Mouse (Mus musculus) left cerebral cortex, postnatal 36 days (tissue): ENCODE data around the gene Tll1. TPM values are rescaled to one million over a fixed set of nuclear protein-coding genes. Genes with fewer than 3 reads are reported as not detected.

ENCODE experiments used
- DNase-seq, 2 experiments: peaks; one replicate each; pipeline ENCODE4 v3.0.0; 2021 to 2022; ENCODE audit warnings: low spot score in 2 of 2, mixed read lengths in 1 of 2
- intact Hi-C: fragments of 180-260 bp; cut with DNase I; formaldehyde crosslinking; loops from one replicate; pipeline ENCODE4 v1.15.1; 2025
- total RNA-seq, 2 experiments: library from RNA; stranded (reverse); gene quantifications; 2 replicates each; pipeline ENCODE4 v1.2.3; 2021

The Tll1 gene
- total RNA-seq, result 1 to 10 TPM; 2.1 to 3.4 TPM

DNA sequence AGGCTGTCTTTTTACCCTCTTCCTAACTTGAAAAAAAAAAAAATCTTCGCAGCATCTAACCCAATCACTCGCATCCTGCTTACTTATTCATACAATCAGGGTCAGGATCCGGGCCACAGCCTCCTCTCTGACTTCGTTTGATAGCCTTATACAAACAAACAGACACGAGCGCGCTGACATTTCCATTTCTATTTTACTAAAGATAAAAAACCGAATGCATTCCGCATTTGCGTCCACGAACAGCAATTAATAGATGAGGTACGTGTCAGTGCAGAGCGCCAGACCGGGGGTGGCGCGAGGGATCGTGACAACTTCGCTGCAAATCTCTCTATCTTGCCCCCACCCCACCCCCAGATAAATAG lies at the start of gene Tll1:
TSS of gene Tll1 (minus strand) at position 248 of the 362 bp plus-strand sequence.
- intact Hi-C loops, result loop anchor here (10.0 kb wide), 2 partner anchors 181 to 339 kb away; no protein-coding TSS in a partner anchor
- peak; percentile 7 to 13 for DNase-seq

GRCm38 (mm10) chr8:64238645-64239044 lies 32.6 kb upstream of the Tll1 start:
- DNase-seq, result no peak
- intact Hi-C loops, result no loop called here

- DNase-seq, result no peak
- intact Hi-C loops, result no loop called here
Observed at GRCm38 (mm10) chr8:64221600-64221999, 15.5 kb upstream of the Tll1 start.

DNA sequence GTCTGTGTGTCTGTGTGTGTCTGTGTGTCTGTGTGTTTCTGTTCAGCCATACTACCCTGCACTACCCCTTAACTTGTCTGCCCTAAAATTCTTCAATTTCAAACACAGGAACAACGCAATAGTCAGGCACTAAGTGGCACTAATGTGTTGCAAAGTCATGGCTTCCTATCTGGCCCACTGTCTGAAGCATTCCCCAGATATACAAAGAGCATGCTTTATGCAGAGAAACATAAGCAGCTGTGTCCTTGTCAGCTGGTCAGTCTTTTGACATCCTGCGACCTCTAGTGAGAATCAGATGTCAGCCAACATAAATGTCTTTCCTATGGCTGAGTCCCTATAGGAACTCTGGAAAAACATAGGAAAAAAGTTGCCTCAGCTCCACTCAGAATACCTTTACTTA lies 11.6 kb upstream of the Tll1 start:
- no peak for DNase-seq
- intact Hi-C loops, result no loop called here

GRCm38 (mm10) chr8:64216252-64216651 lies 10.2 kb upstream of the Tll1 start:
- DNase-seq, result no peak
- intact Hi-C loops, result no loop called here

DNA sequence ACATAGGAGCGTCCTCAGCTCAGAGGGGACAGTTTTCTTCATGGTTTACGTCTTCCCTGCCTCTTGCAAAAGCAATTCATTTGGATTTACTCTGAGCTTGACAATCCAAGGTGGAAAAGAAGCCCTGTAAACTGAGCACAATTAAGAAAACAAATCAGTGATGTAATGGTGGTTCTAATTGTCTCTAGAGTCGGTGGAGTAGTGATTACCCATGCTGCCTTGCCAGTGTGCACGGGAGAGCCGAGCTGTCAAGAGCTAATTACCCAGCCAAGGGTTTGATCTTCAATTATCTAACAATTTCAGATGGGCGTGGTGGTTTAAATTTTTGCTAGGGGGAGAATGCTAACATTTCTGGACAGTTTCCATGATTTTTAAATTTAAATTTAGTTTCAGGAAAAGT lies 9.3 kb upstream of the Tll1 start:
- DNase-seq, result no peak
- intact Hi-C loops, result no loop called here

GRCm38 (mm10) chr8:64214906-64215305 lies 8.8 kb upstream of the Tll1 start:
- intact Hi-C loops, result no loop called here
- no peak for DNase-seq

DNA sequence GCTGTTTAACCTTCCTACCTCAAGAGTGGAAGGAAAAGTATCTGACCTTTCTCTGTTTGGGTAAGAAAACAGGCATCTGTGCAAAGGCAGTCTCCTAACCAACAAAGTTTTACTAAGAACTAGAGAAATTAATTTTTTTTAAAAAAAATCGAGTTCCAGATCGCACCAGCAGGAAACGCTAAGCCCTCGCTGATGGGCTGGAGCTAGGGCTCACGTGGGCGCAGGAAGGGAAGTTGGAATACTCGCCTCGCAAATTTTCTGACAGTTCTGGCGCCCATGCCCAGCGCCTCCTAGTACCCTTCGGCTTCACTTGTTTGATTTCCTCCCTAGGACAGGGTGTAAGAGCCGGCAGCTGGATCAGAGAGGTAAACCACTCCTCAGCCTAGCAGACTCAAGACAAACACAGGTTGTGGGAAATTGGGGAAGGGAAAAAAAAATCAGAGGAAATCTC lies 365 bp upstream of the Tll1 start:
- intact Hi-C loops, result loop anchor here (10.0 kb wide), 2 partner anchors 182 to 338 kb away; no protein-coding TSS in a partner anchor
- peak; percentile 17 to 36 for DNase-seq

DNA sequence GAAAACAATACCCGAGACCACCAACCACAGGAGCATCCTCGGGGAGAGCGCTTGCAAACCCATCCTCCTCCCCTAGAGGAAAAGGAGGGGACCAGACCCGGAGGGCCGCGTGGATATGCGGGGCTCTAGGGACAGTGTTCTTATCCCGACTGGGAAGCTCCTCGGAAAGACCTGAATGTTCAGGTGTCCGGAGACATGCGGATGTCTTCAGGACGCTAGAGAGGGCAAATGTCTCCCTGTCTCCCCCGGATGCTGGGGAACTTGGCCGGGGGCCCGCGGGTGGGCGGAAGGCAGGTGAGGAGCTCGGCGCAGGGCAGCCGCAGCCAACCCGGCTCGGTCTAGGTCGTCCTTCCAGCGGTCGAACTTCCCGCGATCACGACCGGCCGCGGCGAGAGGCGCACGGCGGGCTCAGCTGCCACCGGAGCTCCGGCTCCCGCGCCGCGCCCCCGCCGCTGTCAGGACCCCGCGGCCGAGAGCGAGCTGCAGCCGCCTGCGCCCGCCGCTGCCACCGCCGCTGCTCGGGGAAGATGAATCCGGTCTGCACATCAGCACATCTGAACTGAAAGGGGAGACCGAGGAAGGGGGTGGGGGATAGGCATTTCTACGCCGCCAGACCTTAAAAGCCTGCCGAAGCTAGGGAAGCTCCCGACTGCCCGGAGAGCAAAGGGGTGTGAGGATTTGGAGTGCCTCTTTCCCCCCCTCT lies 599 bp downstream of the Tll1 start:
- intact Hi-C loops, result loop anchor here (2.0 to 10.0 kb wide), 3 partner anchors 69 to 339 kb away; no protein-coding TSS in a partner anchor
- peak; percentile 27 to 40 for DNase-seq

DNA sequence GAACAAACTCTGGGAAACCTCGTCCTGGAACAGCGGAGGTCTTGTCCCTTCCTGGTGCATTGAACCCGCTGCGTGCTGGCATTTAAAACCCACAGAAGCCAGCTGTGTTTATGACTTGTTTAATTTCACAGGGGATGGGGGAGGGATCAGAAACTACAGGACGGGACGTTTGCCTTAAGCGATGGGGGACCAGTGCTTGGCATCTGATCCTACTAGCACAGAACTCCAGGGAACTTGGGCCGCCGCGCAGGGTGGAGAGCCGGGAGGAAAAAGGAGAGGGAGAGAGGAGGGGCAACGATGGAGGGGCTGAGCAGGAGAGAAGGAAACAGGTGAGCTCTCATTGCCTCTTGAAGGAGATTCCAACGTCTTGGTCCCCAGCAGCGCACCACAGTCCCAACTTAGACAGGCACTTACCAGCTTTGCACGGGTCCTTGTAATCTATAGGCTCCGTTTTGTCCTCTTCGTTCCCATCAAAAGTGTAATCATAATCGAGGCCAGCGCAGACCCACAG lies 1.2 kb downstream of the Tll1 start:
- intact Hi-C loops, result loop anchor here (2.0 to 10.0 kb wide), 3 partner anchors 68 to 340 kb away; no protein-coding TSS in a partner anchor
- peak; percentile 3 to 11 for DNase-seq

DNA sequence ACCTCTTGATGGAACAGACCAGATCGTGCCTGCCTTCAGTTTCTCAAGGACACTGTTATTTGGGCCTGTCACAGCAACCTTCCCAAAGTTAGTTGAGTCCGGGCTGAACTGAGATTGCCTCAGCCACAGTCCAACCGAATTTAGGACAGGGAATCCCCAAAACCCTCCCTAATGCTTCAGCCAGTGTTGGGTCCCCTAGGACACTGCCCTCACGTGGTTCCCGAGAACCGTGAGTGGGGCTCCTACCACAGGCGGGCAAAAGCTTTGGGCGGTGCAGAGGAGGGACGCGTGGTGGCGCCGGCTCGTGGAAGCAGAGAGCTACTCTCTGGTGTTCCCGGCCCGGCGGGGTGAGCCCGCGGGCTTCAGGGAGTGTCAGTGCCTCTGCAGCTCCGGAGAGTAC lies 1.9 kb downstream of the Tll1 start:
- DNase-seq, result peak; percentile 31 to 34
- intact Hi-C loops, result loop anchor here (2.0 to 10.0 kb wide), 3 partner anchors 67 to 341 kb away; no protein-coding TSS in a partner anchor

GRCm38 (mm10) chr8:64198326-64198725 lies 7.7 kb downstream of the Tll1 start:
- intact Hi-C loops, result no loop called here
- DNase-seq, result no peak

GRCm38 (mm10) chr8:64193421-64193820 lies 12.7 kb downstream of the Tll1 start:
- no peak for DNase-seq
- intact Hi-C loops, result no loop called here

DNA sequence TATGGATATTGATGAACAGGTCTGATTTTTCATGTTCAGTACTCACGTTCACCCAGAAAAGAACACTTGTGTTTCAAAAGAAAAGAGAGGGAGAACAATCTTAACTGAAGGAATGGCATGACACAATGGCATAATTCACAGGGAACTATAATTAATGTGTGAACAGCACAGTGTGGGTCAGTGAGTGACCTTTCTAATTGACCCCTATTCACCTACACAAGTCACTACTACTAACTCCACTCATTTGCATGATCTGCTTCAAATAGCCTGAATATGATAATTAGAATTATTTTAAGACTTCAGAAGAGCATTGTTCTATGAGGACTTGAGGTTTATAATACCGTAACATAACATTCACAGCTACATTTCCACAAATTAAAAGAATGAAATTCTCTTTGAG lies 18.2 kb downstream of the Tll1 start:
- intact Hi-C loops, result no loop called here
- DNase-seq, result no peak

GRCm38 (mm10) chr8:64176931-64177330 lies 29.1 kb downstream of the Tll1 start:
- intact Hi-C loops, result no loop called here

GRCm38 (mm10) chr8:64174916-64175315 lies 31.2 kb downstream of the Tll1 start:
- no peak for DNase-seq
- intact Hi-C loops, result no loop called here

More at GRCm38 (mm10) chr8:64176931-64177330, 29.1 kb downstream of the Tll1 start:
- no peak for DNase-seq

DNA sequence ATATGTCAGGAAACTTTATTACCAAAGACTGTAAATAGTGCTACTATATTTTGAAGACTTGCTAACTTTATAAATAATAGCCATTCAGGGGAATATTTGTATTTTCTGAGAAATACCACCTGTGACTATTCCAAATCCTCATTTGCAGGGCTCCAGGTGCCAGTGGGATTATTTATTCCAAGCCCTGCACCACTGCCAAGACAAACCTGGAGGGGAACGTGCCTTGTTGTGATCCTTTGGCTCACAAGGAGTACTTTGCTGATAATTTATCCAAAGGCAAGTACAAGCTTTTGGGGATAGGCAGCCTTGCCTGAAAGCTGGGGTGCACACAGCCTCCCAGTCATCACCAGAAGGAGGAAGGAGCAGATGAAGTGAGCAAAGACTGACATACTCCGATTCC lies 32.3 kb downstream of the Tll1 start:
- no peak for DNase-seq
- intact Hi-C loops, result no loop called here

DNA sequence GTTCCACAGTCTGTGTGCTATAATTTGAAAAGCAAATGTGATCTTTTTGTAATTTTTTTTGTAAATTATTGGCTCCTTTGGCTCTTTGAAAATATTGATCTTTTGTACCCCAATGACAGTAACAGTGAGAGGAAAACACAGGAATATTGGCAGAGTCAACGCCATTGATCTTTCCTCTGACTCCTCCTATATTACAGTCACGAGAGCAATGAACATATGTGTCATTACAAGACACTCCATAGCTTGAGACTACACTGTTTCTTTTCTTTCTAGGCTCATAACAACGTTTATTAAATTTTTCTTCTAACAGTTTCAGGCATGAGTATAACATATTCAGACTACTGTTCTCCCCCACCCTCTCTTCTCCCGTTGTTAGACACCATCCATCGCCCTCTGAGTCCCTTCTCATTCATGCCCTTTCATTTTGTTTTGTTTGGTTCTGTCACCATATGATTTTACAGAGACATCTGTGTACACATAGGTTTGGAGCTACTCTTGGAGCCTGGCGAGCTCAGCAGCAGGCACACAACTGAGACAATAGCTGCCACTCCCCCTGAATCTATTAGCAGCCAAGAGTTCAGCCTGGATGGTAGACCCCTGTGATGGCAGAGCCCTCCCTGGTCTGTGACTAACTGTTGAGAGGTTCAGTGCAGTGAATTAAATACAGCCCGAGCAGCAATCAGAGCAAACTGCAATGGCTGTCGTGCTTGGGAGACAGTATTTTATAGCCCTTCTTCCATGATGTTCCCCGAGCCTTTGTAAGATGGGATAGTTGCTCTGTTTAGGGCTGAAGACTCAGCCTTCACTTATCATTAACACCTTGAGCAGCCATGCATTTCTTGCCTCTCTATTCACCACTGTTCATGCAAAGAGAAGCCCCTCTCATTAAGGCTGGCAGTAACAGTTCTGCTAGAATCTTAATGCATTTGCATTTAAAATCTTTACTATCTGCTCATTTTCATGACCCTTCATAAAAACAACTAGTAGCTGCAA lies 52.9 kb downstream of the Tll1 start:
- intact Hi-C loops, result no loop called here
- DNase-seq, result no peak

DNA sequence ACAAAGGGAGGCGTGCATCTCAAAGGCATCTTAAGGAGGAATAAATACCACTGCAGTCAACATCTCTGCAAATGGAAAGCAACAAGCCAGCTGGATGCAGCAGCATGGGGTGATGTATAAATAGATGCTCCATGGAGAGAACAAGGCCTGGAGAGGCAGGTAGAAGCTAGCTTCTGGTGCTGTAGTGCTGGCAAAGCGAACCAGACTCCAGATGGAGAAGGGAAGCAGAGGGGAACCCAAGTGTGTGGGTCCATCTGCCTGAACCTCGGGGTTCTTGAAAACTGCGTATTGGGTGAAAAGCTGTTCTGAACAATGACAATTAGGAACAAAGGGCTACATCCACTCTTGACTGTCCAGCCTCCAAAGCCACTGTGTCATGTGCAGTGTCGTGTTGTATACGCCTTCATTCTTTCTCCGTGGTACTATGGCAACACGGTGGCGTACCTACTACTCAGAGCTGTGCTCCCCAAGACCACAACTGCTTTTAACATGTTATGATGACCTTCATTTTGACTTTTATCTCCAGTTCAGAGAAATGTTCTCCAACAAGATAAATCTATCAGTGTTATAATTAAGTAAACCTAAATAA lies 53.8 kb downstream of the Tll1 start:
- intact Hi-C loops, result no loop called here
- DNase-seq, result peak; percentile 10 to 19

DNA sequence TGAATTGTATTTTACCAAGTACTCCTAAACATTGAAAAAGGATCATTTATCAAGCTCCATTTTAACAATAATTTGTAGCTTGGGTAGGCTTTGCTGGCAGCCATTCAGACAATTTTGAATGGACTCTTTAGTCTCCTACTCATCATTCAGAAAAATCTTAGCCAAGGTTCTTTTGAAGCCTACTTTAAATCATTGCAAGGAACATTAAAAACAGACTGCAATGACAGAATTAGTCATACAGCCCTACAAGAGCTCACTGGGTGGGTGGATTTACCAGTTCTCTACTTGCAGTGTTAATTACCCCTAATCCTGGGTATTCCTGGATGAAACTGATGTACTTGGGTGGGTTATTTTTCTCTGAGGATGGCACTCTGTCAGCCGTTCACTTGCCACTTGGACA lies 69.5 kb downstream of the Tll1 start:
- DNase-seq, result peak in 1 of 2 experiments; percentile 31

More for the DNA sequence above, 69.5 kb downstream of the Tll1 start:
- intact Hi-C loops, result loop anchor here (2.0 kb wide), 1 partner anchor 68 kb away; no protein-coding TSS in a partner anchor
